Mouse (Mus musculus) liver, adult 2 months (tissue): ENCODE measurements around the gene Arhgef3.

ENCODE experiments used
- CTCF ChIP-seq: fragments of 200-500 bp; IDR thresholded peaks from 2 replicates; pipeline ENCODE4 v1.5.1; 2011; ENCODE audit warnings: low read depth, low read length, control low read depth
- POLR2A ChIP-seq: fragments of 200-500 bp; IDR thresholded peaks from 2 replicates; pipeline ENCODE4 v1.6.1; 2011; ENCODE audit warnings: low read length, control low read depth; ENCODE audit not compliant: insufficient read depth; ENCODE audit errors: extremely low read depth

DNA sequence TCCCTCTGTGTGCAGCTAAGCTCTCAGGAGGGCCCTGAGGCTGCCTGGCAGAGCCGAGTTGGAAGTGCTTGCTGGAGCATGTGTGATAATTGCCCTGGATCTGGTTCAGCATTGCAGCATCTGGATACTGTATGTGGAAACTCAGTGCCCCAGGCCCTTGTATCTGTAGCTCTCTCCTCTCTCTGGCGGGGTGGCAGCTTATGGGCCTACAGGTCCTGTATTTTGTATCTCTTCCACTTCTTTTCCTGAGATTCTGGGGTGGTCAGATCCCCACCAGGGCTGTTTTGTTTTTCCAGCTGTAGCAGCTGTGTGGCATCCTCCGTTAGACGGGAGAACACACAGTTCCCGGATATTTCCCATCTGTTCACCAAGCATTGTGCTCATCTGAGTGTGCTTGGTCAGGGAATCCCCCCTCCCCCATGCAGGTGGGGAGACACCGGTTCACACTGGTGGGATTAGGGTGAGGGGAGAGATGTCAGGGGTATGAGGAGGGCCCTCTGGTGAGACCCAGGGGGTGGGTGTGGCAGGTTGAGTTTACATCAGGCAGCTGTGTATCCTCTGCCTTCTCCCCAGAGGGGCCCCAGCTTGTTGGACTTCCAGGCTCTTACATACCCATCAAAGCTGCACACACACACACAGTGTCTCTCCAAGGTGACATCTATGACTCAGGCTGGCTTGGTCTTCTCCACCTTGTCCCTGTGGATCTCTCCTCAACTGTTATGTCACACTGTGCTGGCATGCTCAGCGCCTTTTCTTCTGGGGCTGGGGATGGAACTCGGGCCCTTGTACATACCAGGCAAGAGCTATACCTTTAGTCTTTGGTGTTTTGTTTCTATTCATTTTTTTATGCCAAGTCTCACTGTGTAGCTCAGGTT is 30.7 kb downstream of the Arhgef3 start:
- TF ChIP-seq CTCF: no peak
- no peak for TF ChIP-seq POLR2A
